Mouse (Mus musculus) fibroblast of lung, adult 2 months (primary cell): Measurements from ENCODE around the gene Fzd4.

Experiments
- DNase-seq: peaks from one replicate; pipeline ENCODE4 v3.0.0-alpha.2; 2011; ENCODE audit warnings: low read depth

The Fzd4 gene

DNA sequence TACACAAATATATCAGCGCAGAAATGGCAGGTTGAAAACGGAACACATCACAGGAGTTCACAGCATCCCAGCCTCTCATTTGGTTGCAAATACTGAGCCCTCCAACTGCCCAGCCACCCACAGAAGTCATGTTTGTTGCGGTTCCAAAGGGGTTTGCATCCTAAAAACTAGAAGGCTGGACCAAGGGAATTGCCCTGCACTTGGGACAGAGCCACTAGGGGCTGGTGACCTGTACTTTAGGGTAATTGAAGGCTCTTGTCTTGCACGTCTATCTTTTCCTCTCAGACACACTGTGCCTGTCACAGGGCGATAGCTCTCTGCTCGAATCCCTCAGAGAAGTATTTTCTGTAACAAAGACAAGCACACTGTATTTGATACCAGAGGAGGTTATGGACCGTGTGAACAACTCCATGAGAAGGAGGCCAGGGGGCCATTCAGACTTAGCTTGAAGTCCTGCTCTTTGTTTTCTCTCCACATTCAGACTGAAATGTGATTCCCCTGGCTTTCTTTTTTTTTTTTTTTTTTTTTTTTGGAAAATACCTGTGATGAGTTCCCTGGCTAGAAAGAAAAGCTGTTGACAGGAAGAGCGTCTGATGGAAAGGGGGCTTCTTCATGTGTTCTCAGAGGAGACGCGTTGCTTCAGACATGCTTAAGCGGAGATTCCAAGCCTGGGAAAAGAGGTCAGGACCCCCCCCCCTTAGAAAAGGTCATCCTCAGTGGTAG, 2.9 kb upstream of the Fzd4 start:
- DNase-seq, result no peak

DNA sequence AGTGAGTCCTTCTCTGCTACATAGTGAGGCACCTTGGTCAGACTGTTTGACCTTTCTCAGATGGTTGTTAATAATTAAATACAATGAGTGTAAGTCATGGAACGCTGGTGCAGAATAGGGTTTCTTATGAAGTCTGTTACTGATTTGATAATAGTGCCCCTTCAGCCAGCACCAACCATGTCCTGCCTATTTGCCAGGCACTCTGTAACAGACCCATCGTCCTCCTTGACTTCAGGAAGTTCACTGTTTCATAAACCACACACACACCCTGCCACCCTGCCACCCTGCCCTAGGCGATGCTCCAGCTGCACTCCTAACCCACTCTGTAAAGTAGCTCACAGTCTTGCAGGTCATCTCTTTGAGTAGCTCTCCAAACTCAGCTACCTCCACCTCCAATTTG, 2.2 kb upstream of the Fzd4 start:
- no peak for DNase-seq

DNA sequence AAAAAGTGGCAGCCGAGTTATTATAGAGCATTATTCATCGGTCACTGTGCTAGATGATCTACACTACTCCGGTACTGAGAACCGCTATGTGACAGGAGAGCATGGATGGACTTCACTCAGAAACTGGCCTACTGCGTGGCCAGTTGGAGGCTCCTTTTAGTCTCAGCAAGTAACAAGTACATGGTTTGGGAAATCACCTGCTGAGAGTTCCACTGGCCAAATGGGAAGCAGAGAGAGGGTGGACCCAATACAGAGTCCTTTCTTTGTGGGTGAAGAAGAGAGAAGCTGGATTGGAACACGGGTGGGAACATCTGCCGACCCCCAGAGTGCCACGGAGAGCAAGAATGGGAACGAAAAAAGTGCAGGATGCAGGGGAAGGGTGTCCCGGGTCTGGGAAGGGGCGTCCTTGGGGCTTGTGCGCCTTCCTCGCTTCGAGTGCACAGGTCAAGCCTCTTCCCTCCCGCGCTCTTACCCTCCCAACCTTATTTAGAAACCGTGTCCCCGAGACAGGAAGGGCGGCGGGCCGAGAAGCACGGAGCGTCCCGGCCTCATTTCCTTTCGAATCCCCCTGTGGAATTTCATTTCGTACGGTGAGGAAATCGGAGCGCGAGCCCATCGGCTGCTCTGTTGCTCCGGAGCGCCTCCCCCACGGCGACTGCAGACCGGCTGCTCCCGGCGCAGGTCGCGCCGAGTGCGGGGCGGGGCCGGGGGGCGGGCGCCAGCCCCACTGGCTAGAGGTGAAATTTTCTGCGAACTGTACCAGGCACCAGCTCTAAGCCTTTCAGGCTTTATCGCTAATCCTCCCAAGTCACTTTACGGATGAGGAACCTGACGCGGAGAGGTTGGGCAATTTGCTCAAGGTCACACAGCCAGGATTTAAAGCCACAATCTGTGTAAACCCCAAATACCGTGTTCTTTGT, 842 bp upstream of the Fzd4 start:
- DNase-seq, result no peak

DNA sequence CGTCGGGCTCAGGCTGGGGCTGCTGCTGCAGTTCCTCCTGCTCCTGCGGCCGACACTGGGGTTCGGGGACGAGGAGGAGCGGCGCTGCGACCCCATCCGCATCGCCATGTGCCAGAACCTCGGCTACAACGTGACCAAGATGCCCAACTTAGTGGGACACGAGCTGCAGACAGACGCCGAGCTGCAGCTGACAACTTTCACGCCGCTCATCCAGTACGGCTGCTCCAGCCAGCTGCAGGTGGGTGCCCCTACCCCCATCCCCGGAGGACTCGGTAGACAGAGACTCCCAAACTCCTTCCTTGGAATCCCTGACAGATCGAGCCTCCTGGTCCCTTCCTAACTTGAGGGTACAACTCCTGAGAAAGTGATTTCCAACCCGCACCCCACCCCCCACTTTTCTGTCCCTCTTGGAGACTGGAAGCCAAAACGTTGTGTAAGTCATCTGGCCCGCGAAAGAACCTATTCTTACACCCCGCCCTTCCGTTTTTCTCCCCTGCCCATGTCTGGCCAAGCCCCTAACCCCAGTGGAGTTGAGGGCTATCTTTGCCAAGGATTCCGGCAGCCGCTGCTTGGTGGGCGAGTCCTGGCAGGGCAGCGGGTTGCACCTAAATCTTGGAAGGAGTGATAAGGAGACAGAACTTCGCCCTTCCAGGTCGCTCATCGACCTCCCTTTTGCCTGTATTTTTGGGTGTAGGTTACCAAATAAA, 732 bp downstream of the Fzd4 start:
- DNase-seq, result no peak

DNA sequence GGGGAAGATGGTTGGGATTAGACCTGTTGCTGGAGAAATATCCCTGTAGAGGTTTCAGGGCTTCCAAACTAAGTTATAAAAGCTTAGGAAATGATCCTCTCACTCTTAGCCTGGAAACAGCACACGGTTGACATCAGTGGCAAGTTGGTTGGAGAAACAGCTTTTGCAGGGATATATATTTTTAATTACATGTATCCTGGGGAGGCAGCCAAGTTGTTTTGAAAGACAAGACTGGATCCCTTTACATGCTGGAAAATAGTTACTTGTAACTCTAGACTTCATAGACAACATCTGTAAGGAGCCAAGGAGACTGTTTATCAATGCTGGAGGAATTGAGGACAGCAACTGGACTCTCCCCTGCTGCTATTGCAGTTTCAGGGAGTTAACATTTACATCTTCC, 1.9 kb downstream of the Fzd4 start:
- no peak for DNase-seq

DNA sequence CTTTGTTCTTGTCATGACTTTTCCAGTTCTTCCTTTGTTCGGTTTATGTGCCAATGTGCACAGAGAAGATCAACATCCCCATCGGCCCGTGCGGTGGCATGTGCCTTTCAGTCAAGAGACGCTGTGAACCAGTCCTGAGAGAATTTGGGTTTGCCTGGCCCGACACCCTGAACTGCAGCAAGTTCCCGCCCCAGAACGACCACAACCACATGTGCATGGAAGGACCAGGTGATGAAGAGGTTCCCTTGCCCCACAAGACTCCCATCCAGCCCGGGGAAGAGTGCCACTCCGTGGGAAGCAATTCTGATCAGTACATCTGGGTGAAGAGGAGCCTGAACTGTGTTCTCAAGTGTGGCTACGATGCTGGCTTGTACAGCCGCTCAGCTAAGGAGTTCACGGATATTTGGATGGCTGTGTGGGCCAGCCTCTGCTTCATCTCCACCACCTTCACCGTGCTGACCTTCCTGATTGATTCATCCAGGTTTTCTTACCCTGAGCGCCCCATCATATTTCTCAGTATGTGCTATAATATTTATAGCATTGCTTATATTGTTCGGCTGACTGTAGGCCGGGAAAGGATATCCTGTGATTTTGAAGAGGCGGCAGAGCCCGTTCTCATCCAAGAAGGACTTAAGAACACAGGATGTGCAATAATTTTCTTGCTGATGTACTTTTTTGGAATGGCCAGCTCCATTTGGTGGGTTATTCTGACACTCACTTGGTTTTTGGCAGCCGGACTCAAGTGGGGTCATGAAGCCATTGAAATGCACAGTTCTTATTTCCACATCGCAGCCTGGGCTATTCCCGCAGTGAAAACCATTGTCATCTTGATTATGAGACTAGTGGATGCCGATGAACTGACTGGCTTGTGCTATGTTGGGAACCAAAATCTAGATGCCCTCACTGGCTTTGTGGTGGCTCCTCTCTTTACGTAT, 3.1 kb downstream of the Fzd4 start:
- DNase-seq, result no peak

DNA sequence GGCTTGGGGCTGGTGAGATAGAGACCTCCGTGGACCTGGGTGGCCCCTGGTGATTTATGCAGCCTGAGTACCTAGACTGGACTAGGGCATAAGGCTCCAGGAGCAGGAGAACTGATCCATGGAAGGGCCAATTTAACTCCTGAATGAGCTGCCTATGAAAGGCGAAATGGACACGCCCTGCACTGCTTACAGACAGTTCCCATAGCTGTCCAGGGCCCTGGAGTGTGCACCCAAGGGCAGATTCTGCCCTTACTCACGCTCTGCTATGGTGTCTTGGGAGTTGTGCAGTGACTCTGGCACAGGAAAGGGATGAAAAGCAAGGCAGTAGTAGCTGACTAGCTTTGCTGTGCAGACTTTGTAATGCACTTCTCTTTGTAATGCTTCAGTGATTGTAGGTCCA, 6.1 kb downstream of the Fzd4 start:
- no peak for DNase-seq

DNA sequence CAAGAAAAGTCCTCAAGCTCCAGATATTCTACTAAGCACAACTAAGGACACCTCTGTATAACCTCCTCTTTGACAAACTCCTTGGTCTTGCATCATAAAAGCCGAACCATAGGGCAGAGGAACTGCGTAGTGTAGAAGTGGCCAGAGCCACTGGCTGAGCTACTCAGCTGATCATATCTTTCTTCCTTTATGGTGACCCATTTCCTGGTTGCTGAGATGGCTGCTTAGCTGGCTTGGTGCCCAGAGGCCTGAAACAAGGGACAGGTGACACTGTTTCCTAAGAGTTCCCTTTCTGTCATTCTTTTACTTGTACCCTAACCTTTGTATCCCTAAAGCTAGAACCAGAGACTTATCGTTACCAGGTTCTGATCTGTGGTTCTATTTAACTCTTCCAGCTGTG, 7.2 kb downstream of the Fzd4 start:
- DNase-seq, result no peak

DNA sequence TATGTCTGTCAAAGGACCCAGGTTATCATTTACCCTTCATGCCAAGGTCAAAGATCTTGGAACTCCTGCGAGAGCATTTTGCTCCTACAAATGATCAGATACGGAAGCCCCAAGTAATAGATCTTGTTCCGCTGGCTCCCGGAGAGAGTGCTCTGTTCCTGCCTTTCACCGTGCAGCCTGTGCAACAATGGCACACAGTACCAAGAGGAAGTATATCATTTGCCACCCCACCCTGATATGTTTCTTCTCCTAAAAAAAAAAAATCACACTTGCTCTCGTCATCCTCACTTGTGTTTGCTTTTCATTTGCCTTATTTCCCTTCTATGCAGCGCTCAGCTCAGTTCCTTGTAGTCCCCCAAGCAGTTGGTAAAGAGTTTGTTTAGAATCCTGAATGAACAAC, 7.9 kb downstream of the Fzd4 start:
- DNase-seq, result no peak

DNA sequence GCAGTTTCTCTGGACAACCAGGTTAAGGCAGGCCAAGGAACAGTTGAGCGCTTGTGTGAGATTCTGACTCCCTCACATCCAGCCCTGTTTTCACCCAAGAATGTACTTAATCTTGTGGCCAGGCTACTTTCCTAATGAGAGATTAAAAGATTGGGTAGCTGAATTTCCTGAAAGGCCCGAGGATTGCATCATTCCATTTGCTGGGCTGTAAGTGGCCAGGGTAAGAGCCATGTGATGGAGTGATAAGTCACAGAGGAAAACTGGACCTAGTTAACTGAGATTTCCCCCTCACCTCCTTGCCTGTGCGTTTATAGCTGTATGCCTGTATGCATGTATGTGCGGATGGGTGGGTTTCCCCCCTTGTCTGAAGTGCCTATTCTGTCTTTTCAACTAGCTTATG, 11.9 kb downstream of the Fzd4 start:
- no peak for DNase-seq

DNA sequence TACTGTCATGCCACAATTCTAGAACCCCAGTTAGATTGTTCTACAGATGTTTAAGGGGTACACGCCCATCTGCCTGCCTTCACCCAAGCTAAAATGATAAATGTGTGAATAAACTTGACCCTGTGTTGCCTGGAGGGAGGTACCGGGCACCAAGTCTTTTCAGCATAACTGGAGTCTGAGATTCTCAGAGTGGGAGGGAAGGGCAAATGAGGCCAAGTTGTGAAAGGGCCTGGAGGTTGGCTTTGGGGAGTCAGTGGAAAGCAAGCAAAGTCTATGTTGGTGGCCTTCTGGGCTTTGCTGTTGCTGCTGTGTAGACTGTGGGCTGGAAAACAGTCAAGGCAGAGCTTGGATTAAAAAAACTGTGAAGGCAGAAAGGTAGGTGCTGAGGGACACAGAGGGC, 13.6 kb downstream of the Fzd4 start:
- no peak for DNase-seq

DNA sequence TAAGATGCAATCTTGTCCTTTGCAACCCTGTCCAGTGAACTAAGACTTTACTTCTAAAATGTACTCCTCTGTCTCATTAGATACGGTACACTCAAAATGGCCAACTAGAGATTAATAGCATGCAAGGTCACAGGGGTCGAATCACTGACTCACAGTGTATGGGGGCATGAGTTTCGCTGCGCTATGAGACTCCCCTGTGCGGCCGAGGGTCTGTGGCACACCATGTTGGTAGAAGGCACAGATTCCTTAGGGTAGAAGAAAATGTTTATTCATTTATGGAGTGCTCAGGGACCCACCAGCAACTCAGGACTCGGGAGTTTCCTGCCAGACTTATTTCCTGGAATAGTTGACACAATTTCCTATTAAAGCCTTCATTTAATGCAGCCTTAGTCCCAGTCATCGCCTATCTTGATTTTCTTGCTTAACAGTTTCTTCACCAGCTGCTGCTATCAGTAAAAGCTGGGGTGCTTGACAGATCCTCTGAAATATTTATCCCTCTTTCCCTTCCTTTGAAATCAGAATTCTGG, 14.0 kb downstream of the Fzd4 start:
- DNase-seq, result no peak

DNA sequence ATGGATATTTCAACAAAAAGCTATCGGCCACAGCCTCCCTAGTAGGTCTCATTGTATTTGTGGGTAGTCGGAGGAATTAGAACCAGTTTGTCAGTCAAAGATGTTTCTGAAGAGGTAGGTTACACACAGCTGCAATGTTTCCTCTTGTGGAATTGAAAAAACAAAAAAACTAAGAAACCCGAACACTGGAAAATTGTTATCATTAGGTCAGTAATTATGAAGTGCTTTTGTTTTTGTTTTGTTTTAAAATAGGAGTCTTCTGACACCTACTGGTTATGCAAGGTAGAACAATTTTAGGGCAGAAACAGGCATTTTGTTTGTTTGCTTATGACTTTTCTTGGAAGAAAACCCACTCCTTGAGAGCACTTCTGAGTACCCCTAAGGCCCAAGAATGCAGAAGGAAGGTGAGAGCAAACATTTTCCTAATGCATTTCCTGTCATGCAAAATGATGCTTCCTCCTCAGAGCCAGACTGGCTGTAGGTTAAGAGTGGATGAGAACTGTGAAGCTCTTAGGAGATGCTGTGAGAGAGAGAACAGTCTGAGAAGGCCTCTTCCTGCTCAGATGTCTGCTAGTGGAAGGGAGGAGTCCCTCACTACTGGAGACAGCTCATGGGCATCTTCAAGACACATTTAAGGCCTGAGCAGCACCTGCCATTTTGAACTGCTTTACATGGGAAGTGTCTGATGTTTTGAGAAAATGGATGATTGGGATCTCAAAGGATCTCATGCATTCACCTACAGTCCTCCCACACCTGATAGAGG, 14.9 kb downstream of the Fzd4 start:
- no peak for DNase-seq

DNA sequence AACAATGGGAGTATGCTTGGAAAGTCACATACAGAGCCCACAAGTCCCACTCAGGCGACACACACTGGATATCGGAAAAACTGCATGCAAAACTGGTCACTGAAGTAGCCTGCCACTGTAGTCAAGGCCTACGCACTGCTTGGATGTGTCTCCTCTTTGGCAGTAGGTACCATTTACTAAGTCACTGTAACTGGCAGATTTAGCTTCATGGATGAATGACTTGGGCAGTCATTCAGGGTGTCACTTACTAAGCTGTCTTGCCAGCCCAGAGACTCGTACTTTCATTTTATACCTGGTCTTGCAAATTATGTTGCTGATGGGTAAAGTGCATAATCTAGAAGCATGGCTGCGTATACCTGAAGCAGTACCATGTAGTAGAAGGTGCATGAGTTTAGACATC, 17.1 kb downstream of the Fzd4 start:
- no peak for DNase-seq

DNA sequence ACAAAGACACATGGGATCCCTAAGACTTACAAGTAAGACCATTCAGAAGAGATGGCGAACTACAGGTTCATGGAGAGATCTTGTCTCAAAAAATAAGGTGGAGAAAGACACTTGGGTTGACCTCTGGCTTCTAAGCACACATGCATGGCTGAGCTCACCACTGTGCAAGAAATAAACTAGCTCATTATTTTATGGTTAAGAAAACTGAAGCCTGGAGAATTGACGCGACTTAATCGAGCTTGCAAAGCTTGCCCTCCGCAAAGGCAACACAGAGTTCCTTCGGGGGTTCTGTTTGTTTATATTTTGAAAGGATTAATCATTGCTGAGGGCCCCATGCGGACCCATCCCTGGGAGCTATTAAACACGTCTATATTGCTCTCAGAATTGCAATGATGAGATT, 18.5 kb downstream of the Fzd4 start:
- no peak for DNase-seq

DNA sequence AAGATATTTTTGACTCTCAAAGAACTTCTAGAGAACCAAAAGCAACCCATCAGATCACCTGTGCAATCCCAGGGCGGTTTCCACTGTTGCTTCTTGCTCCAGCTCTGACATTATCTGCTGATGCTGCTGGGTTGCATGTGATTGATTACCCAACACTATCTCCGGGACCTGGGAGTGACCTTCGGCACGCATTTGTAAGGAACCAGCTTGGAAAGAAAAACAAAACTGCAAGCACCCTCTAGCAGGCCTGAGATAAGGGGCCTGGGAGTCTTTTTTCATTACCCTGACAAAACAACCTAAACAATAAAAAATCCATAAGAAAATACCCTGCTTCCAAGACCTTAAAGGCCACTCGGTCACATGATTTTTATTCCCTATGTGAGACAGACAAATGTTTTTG, 19.0 kb downstream of the Fzd4 start:
- no peak for DNase-seq

DNA sequence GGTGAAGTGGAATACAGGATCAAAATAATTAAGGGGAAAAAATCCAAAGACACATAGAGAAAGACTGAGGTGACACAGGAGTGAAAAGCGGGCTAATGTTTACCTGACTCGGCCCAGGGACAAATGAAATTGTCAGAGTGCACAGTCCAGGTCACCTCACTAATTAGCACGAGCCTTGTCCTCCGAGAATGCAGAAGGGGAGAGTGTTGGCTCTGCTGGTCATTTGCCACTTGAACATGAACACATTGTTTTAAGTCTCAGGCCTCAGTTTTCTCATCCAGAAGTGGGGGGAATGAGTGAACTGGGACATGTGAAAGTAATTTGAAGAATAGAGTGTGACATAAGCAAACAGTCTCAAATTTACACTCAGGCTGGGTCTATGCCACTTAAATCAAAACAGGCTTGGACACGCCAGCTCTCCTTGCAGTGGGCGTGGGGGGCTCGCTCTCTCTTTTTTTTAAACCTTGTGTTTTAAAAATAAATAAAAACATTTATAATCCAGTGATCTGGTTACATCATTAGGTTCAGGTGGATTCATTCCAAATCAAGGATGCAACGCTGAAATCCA, 19.6 kb downstream of the Fzd4 start:
- DNase-seq, result no peak

DNA sequence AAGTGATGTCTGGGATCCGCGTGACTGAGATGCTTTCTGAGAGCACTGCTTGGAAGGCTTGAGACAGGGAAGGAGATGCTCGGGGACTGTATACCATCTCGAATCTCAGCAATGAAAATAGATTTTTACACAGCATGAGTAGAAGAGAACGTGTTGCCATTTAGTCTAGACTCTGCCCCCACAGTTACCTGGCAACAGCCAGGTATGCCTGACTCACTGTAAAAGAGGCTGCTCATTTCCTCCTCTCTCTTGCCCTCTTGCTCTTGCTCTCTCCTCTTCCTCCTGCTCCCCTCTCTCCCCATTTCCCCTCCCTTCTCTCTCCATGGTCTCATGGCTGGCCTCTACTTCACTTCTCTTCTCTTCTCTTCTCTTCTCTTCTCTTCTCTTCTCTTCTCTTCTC, 20.5 kb downstream of the Fzd4 start:
- no peak for DNase-seq

DNA sequence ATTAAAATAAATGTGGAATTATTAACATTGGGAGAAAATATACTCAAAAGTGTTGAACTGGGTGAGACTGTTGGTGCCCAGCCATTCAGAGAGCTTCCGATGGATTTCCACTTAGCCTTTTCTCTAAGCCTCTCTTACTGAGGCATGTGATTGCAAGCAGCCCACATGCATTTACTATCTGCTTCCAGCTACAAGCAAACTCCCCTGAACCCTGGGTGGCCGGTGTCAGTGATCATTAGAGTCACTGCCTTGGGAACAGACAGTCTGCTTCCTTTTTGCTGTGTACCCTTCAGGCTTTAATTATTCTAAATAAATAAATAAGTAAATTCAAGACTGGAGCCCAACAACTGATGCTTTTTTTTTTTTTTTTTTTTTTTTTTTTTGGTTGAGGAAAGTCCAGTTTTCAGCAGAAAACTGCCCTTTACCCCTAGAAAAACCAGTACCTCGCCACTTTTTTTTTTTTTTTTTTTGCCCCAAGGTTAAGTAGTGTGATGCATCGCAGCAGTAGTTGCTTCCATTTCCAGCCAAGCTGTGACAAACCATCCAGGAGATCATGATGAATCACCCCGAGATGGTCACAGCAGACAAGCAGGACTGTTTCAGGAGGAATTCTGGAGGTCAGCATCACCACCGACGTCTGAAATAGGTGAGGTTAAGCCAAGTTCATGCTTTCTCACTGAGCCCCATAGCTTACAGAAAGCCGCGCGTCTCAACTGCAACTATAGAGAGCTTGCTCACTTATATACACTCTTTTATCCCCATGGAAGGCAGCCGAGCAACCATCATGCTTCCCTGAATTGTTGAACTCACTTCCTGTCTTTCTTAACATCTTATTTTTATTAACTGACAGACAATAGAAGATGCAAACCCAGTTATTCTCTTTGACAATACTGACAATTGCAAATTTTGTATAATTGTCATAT, 21.9 kb downstream of the Fzd4 start:
- DNase-seq, result no peak
